Mouse (Mus musculus) cerebellum, adult (tissue): ENCODE data around the gene Grk6.

Experiments
- ATAC-seq: cut with Nextera tagmentation; 2 replicates; pipeline ENCODE4 v1.9.2; 2017; ENCODE audit warnings: mild to moderate bottlenecking, moderate library complexity, mixed read lengths; ENCODE audit not compliant: insufficient number of reproducible peaks, low FRiP score, low TSS enrichment

The Grk6 gene

GRCm38 (mm10) chr13:55482542-55482941 is 37.7 kb downstream of the Grk6 start:
- no peak for ATAC-seq

GRCm38 (mm10) chr13:55483071-55483470 is 38.2 kb downstream of the Grk6 start:
- no peak for ATAC-seq

- ATAC-seq, result no peak
Measured at GRCm38 (mm10) chr13:55483593-55483992, 38.7 kb downstream of the Grk6 start.

GRCm38 (mm10) chr13:55484520-55485088 is 39.7 kb downstream of the Grk6 start:
- no peak for ATAC-seq

GRCm38 (mm10) chr13:55486029-55486794 is 41.3 kb downstream of the Grk6 start:
- no peak for ATAC-seq

- no peak for ATAC-seq
Measured at GRCm38 (mm10) chr13:55486916-55487577, 42.2 kb downstream of the Grk6 start.

GRCm38 (mm10) chr13:55487578-55488498 is 43.0 kb downstream of the Grk6 start, which contains the start of gene Dbn1:
Gene Dbn1, minus strand, starts transcription at chr13:55488111.
- ATAC-seq, result 0 out of 2 replicates have a peak, but pooled peaks have one; percentile 38

- no peak for ATAC-seq
Measured at GRCm38 (mm10) chr13:55494257-55494656, 49.4 kb downstream of the Grk6 start.

- ATAC-seq, result peak; percentile 87
Measured at GRCm38 (mm10) chr13:55494883-55495621, 50.2 kb downstream of the Grk6 start.

GRCm38 (mm10) chr13:55495702-55496101 is 50.8 kb downstream of the Grk6 start:
- no peak for ATAC-seq

- ATAC-seq, result no peak
Measured at GRCm38 (mm10) chr13:55496661-55497060, 51.8 kb downstream of the Grk6 start.

GRCm38 (mm10) chr13:55498906-55499305 is 54.0 kb downstream of the Grk6 start:
- ATAC-seq, result no peak

GRCm38 (mm10) chr13:55500575-55500974 is 55.7 kb downstream of the Grk6 start:
- ATAC-seq, result no peak

- ATAC-seq, result no peak
Measured at GRCm38 (mm10) chr13:55502405-55502804, 57.5 kb downstream of the Grk6 start.

- no peak for ATAC-seq
Measured at GRCm38 (mm10) chr13:55504390-55504789, 59.5 kb downstream of the Grk6 start.

- ATAC-seq, result no peak
Measured at GRCm38 (mm10) chr13:55505810-55506209, 60.9 kb downstream of the Grk6 start.

GRCm38 (mm10) chr13:55506697-55507096 is 61.8 kb downstream of the Grk6 start:
- ATAC-seq, result no peak

- no peak for ATAC-seq
Measured at GRCm38 (mm10) chr13:55507877-55508276, 63.0 kb downstream of the Grk6 start.

GRCm38 (mm10) chr13:55508531-55508930 is 63.7 kb downstream of the Grk6 start:
- no peak for ATAC-seq

GRCm38 (mm10) chr13:55510332-55510667 is 65.4 kb downstream of the Grk6 start:
- ATAC-seq, result no peak
